Mouse (Mus musculus) heart, postnatal 0 days (tissue): ENCODE data around the gene Ptpdc1. TPM values are rescaled to one million over a fixed set of nuclear protein-coding genes. Genes with fewer than 3 reads are reported as not detected.

Experiments used
- ATAC-seq: fragments of 200-750 bp; cut with Nextera tagmentation; 2 replicates; pipeline ENCODE4 v1.8.0; 2017; ENCODE audit warnings: low read depth, moderate number of reproducible peaks, moderate library complexity; ENCODE audit not compliant: insufficient read depth
- DNase-seq: peaks from one replicate; pipeline ENCODE4 v3.0.0-alpha.2; 2016; ENCODE audit warnings: low spot score
- H3K27ac ChIP-seq: fragments of 300-500 bp; sonication (generic); 2 replicates; pipeline ENCODE4 v1.5.1; 2014; ENCODE audit warnings: low read depth, mild to moderate bottlenecking
- H3K27me3 ChIP-seq: fragments of 300-500 bp; sonication (generic); 2 replicates; pipeline ENCODE4 v1.6.1; 2014; ENCODE audit warnings: low read length, mixed read lengths; ENCODE audit not compliant: control insufficient read depth, insufficient read depth
- H3K36me3 ChIP-seq: fragments of 300-500 bp; sonication (generic); replicated peaks from 2 replicates; pipeline ENCODE4 v1.6.1; 2014; ENCODE audit warnings: low read length, mixed read lengths; ENCODE audit not compliant: control insufficient read depth, insufficient read depth
- H3K4me1 ChIP-seq: fragments of 300-500 bp; sonication (generic); 2 replicates; pipeline ENCODE4 v1.6.1; 2014; ENCODE audit warnings: antibody characterized with exemption; ENCODE audit not compliant: control insufficient read depth, insufficient read depth
- H3K4me2 ChIP-seq: fragments of 300-500 bp; sonication (generic); 2 replicates; pipeline ENCODE4 v1.6.1; 2014; ENCODE audit warnings: low read depth, mild to moderate bottlenecking, low read length, moderate library complexity
- H3K4me3 ChIP-seq: fragments of 300-500 bp; sonication (generic); 2 replicates; pipeline ENCODE4 v1.5.1; 2014; ENCODE audit warnings: low read depth, low read length
- H3K9ac ChIP-seq: fragments of 300-500 bp; sonication (generic); replicated peaks from 2 replicates; pipeline ENCODE4 v1.6.1; 2014; ENCODE audit warnings: low read depth, low read length, mixed read lengths
- H3K9me3 ChIP-seq: fragments of 300-500 bp; sonication (generic); replicated peaks from 2 replicates; pipeline ENCODE4 v1.6.1; 2016; ENCODE audit warnings: low read length; ENCODE audit not compliant: control insufficient read depth
- CTCF ChIP-seq: IDR thresholded peaks from 2 replicates; pipeline ENCODE4 v1.5.1; 2016; ENCODE audit warnings: antibody characterized with exemption, control low read depth, low read depth
- EP300 ChIP-seq: IDR thresholded peaks from 2 replicates; pipeline ENCODE4 v1.6.1; 2016; ENCODE audit warnings: antibody characterized with exemption, low read depth
- WGBS: fragments of 180-500 bp; shearing (Covaris S2); extraction: QIAGEN DNeasy Blood & Tissue Kit; methylation state at CpG from one replicate; pipeline ENCODE4 v1.1.7; 2014; 5-methylcytosine and 5-hydroxymethylcytosine counted together
- polyA plus RNA-seq: library from polyadenylated mRNA; unstranded; fragments of >200 nt; fragmentation: Nextera tagmentation; extraction: Ambion mirVana; gene quantifications from 2 replicates; pipeline ENCODE4 v1.2.1, GENCODE M21; 2015
- total RNA-seq: library from RNA; depleted of rRNA; stranded (reverse); fragments of >200 nt; gene quantifications from 2 replicates; pipeline ENCODE4 v1.2.3, GENCODE M21; 2014; ENCODE audit warnings: low replicate concordance; rRNA removed

Ptpdc1 gene
- total RNA-seq: 5.6 and 5.7 TPM in 2 replicates
- polyA plus RNA-seq: 3.1 and 3.5 TPM in 2 replicates

DNA sequence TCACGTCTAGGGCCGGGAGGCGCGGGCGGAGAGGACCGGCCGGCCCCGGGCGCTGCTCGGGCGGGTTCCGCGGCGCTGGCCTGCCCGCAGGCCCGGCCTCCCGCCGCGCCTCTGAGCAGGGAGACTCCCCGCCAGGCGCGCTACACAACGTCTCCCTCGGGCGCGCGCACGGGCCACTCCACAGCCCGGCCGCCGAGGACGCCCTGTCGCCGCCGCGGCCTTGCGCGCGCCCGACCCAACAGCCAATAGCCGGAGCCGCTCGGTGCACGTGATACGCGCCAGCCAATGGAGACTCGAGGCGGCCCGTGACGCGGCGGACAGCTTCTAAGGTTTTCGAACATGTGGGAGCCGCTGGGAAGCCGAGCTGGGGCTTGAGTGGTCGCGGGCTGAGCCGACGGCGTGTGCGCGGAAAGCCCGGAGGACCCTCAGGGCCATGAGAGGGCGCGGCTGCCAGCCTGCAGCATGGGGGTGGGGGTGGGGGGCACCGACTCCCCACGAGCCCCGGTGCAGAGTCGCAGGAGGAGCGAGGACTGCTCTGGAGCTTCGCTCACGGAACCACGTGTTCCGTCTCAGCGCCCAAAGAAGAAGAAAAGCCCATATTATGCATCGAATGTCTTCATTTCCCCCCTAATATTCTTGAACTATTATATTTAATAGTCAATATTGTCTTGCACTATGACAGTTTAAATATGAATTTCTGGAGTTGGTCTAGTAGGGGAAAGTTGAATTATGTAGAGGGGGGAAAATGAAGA is at the start of gene Ptpdc1:
Gene Ptpdc1 (minus strand): TSS at position 232 of the 752 bp plus-strand sequence.
- TF ChIP-seq EP300: no peak
- TF ChIP-seq CTCF: no peak
- Histone ChIP-seq H3K4me2 (peak within 1 kb of the TSS; percentile 83), H3K27ac (peak within 1 kb of the TSS; percentile 84), H3K4me1 (peaks cover 11% of the 10 kb centered on the region; the same call in 1 of the 2 replicates), H3K27me3 (no peaks in the 10 kb centered on the region), H3K9me3 (no peaks in the 10 kb centered on the region), H3K9ac (peak within 1 kb of the TSS; percentile 82), H3K36me3 (no peaks in the 10 kb centered on the region), H3K4me3 (peak within 1 kb of the TSS; percentile 77)
- DNase-seq (peak; percentile 94), ATAC-seq (peak; percentile 99)
- WGBS: 2% methylated on average over 71 of the region's 76 CpGs

DNA sequence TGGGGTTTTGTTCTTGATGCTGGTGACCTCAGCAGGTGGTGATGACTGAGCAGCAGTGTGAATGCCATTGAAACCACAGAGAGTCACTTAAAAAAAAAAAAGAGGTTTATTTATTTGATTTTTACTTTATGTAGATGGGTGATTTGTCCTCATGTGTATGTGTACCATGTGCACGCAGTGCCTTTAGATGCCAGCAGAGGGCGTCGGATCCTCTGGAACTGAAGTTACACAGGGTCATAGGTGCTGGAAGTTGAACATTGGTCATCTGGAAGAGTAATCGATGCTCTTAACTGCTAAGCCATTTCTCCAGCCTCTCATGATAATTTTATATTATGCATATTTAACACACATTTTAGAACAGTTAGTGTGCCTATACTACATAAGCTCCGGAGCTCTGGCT is 49.1 kb upstream of the Ptpdc1 start:
- WGBS: 78% methylated on average over 5 of the region's 5 CpGs
- peak; percentile 8; the same call in 1 of the 2 replicates for TF ChIP-seq CTCF
- TF ChIP-seq EP300: no peak
- Histone ChIP-seq H3K27me3 (peaks cover 56% of the 10 kb centered on the region), H3K4me1 (no peaks in the 10 kb centered on the region), H3K36me3 (no peaks in the 10 kb centered on the region), H3K4me2 (no peak overlapping the region), H3K4me3 (no peak overlapping the region), H3K9me3 (no peaks in the 10 kb centered on the region), H3K9ac (no peak overlapping the region), H3K27ac (no peak overlapping the region)
- ATAC-seq: no peak
- no peak for DNase-seq

GRCm38 (mm10) chr13:48672312-48672840 is 46.9 kb upstream of the Ptpdc1 start:
- ATAC-seq: no peak
- no peaks in the 10 kb centered on the region for H3K9me3 ChIP-seq
- 0 out of 2 replicates have a peak, but pooled peaks cover 9% of the 10 kb centered on the region for H3K4me1 ChIP-seq
- TF ChIP-seq CTCF (no peak), EP300 (no peak)
- 2% methylated on average over 24 of the region's 24 CpGs for WGBS
- H3K27ac ChIP-seq: no peak overlapping the region
- peak overlapping the region; percentile 52 for H3K4me2 ChIP-seq
- peak overlapping the region; percentile 33 for H3K4me3 ChIP-seq
- no peak for DNase-seq
- H3K27me3 ChIP-seq: peaks cover 75% of the 10 kb centered on the region
- no peaks in the 10 kb centered on the region for H3K36me3 ChIP-seq
- H3K9ac ChIP-seq: no peak overlapping the region

DNA sequence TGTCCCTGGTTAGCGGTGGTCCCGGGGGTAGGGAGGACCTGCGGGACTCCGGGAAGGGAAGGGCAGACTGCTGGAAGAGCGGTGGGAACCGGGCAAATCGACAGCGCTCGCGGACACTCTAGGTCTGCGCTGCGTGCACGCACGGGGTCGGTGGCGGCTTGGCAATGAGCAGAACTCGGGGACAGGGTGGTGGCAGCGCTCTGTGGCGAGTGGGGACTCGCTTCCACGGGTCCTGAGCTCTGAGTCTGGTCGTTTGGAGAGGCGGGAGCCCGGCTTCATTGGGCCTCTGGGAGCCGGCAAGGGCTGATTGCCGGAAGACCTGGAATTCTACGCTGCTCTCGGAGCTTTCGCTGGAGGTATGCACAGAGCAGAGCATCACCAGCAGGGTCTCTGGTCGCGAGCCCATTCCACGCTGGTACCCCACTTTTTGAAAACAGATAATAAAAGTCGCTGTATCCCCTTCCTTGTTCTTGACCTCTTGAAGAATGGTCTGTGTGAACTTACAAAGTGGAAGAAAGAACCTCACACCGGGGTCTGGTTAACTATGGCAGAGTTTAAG is 43.6 kb upstream of the Ptpdc1 start:
- DNase-seq (no peak), ATAC-seq (0 out of 2 replicates have a peak, but pooled peaks have one; percentile 36)
- Histone ChIP-seq H3K27me3 (peaks cover 95% of the 10 kb centered on the region), H3K4me3 (peak overlapping the region; percentile 29), H3K9me3 (no peaks in the 10 kb centered on the region), H3K36me3 (no peaks in the 10 kb centered on the region), H3K4me2 (peak overlapping the region; percentile 55), H3K27ac (no peak overlapping the region), H3K4me1 (0 out of 2 replicates have a peak, but pooled peaks cover 9% of the 10 kb centered on the region), H3K9ac (no peak overlapping the region)
- WGBS: under 1% methylated on average over 34 of the region's 34 CpGs
- TF ChIP-seq EP300: no peak
- no peak for TF ChIP-seq CTCF

DNA sequence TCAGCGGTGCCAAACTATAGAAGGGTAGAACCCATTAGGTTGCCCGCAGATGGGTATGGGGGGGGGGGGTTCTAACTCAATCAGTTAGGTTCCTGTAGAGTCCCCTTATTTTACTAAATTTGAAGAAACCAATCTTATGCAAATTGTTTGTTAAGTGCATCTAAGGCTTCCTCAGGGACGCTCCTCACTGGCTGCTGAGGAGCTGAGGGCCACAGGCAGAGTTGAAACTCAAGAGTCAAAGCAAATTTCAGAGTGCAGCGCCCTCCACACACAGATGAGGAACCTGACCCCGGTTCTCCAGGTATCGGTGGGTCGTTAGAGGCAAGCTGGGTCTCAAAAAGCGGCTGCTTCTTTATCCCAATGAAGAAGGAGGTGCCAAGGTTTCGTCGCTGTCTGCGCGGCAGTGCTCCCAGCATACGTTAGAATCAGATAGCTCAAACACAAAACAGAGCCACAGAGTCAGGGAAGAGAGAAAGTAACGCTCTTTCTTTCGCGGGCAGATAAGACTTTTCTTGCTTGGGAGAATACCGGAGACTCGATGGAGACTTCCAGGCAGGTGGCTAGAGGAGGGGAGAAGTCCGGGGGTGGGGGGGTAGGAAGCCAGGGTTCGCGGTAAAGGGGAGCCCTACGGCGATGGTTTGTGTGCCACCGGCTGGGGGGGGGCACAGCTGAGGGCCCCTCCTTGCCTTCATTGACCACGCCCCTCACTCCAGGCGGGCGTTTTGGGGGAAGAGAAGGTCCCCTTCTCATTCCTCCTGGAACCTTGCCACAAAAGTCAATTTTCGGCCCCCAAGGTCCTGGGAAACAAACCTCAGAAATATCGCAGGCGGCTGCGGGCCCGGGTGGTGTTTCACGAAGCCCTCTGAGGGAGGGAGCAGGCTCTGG is 42.9 kb upstream of the Ptpdc1 start:
- Histone ChIP-seq H3K9ac (no peak overlapping the region), H3K4me3 (peak overlapping the region; percentile 29)
- no peak for DNase-seq

More for the DNA sequence above, 42.9 kb upstream of the Ptpdc1 start:
- Histone ChIP-seq H3K27ac (no peak overlapping the region), H3K27me3 (peaks cover 96% of the 10 kb centered on the region), H3K4me1 (0 out of 2 replicates have a peak, but pooled peaks cover 9% of the 10 kb centered on the region), H3K9me3 (no peaks in the 10 kb centered on the region), H3K4me2 (peak overlapping the region; percentile 55), H3K36me3 (no peaks in the 10 kb centered on the region)
- TF ChIP-seq CTCF: no peak
- TF ChIP-seq EP300: no peak
- no peak for ATAC-seq
- WGBS: 2% methylated on average over 33 of the region's 33 CpGs
